Mouse (Mus musculus) retina, postnatal 1 day (tissue): ENCODE measurements around the gene Myo5a.

Experiments used
- DNase-seq: peaks from one replicate; pipeline ENCODE4 v3.0.0-alpha.2; 2012

Gene Myo5a

GRCm38 (mm10) chr9:75072361-75072760 is 1.5 kb downstream of the Myo5a start:
- no peak for DNase-seq

- peak; percentile 11 for DNase-seq
These were observed 6.4 kb downstream of the Myo5a start for GRCm38 (mm10) chr9:75077191-75077590.

- DNase-seq = peak; percentile 55
These were observed 14.5 kb downstream of the Myo5a start for GRCm38 (mm10) chr9:75085242-75085824.

GRCm38 (mm10) chr9:75087823-75088222 is 17.0 kb downstream of the Myo5a start:
- DNase-seq = no peak

- DNase-seq = no peak
These were observed 18.5 kb downstream of the Myo5a start for GRCm38 (mm10) chr9:75089285-75089684.

- DNase-seq = no peak
These were observed 21.3 kb downstream of the Myo5a start for GRCm38 (mm10) chr9:75092134-75092533.

GRCm38 (mm10) chr9:75094762-75095161 is 23.9 kb downstream of the Myo5a start:
- no peak for DNase-seq

GRCm38 (mm10) chr9:75098937-75099336 is 28.1 kb downstream of the Myo5a start:
- no peak for DNase-seq

GRCm38 (mm10) chr9:75100157-75100781 is 29.5 kb downstream of the Myo5a start:
- DNase-seq = no peak

- DNase-seq = no peak
These were observed 31.3 kb downstream of the Myo5a start for GRCm38 (mm10) chr9:75102131-75102530.

- no peak for DNase-seq
These were observed 45.9 kb downstream of the Myo5a start for GRCm38 (mm10) chr9:75116571-75117177.

GRCm38 (mm10) chr9:75121126-75121525 is 50.3 kb downstream of the Myo5a start:
- DNase-seq = no peak

- DNase-seq = no peak
These were observed 53.4 kb downstream of the Myo5a start for GRCm38 (mm10) chr9:75124201-75124721.

GRCm38 (mm10) chr9:75130553-75130952 is 59.7 kb downstream of the Myo5a start:
- DNase-seq = no peak

GRCm38 (mm10) chr9:75146911-75147310 is 76.1 kb downstream of the Myo5a start:
- DNase-seq = peak; percentile 2

GRCm38 (mm10) chr9:75160525-75160924 is 89.7 kb downstream of the Myo5a start:
- no peak for DNase-seq

- no peak for DNase-seq
These were observed 92.8 kb downstream of the Myo5a start for GRCm38 (mm10) chr9:75163650-75164049.

- no peak for DNase-seq
These were observed 100.9 kb downstream of the Myo5a start for GRCm38 (mm10) chr9:75171721-75172120.

- DNase-seq = no peak
These were observed 116.9 kb downstream of the Myo5a start for GRCm38 (mm10) chr9:75187646-75188260.

- DNase-seq = peak; percentile 62
These were observed 123.0 kb downstream of the Myo5a start for GRCm38 (mm10) chr9:75193858-75194257.

GRCm38 (mm10) chr9:75196335-75196734 is 125.5 kb downstream of the Myo5a start:
- DNase-seq = no peak

GRCm38 (mm10) chr9:75197297-75197696 is 126.5 kb downstream of the Myo5a start:
- peak; percentile 49 for DNase-seq

- DNase-seq = no peak
These were observed 130.7 kb downstream of the Myo5a start for GRCm38 (mm10) chr9:75201506-75201905.

- no peak for DNase-seq
These were observed 131.2 kb downstream of the Myo5a start for GRCm38 (mm10) chr9:75202036-75202435.
